Mouse (Mus musculus): Measurements from ENCODE around the gene Gm2956.
"Not testable (repeated sequence)": the region's sequence is repeated elsewhere in the genome, so short reads cannot be mapped to it uniquely, and the experiment has no call there.

Gm2956 gene

GRCm38 (mm10) chr14:3332087-3332677, at the start of gene Gm2956:
Gene Gm2956, plus strand, starts transcription at chr14:3332627.
- not testable (repeated sequence) for DNase-seq

DNA sequence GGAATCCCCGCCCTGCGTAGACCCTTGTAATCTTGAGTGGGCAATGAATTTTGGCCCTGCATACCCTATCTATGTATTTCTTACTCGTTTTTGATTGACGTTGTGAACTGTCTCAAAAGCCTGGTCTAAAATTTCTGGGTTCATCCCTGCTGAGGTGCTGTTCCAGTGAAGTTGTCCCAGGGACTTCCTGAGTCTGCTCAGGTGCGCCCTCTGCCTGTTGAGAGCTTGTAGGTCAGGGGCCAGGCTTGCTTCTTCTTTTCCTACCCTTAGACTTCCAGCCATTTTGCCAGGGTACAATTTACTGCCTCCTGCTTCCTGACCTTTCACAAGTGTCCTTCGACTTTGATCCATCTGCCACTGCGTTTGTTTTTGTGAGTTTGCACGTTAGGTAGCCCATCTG, 979 bp downstream of the Gm2956 start:
- not testable (repeated sequence) for DNase-seq

- DNase-seq = not testable (repeated sequence)
These were observed 62.4 kb downstream of the Gm2956 start, which contains the start of gene Gm10413 for GRCm38 (mm10) chr14:3394793-3395192. Gene Gm10413, plus strand, starts transcription at chr14:3395093.

All from liver (tissue).